Mouse (Mus musculus) thymus, postnatal 4 days (tissue): Measurements from ENCODE around the gene Pde7b.
A peak's percentile ranks its signal among the peaks of the same experiment; 100 is the strongest.

ENCODE experiments used
- DNase-seq: peaks from one replicate; pipeline ENCODE4 v3.0.0; 2021

Gene Pde7b

GRCm38 (mm10) chr10:20490775-20491174 is 234.1 kb downstream of the Pde7b start:
- DNase-seq: peak; percentile 51

GRCm38 (mm10) chr10:20490281-20490680 is 234.6 kb downstream of the Pde7b start:
- DNase-seq: no peak

GRCm38 (mm10) chr10:20486461-20487253 is 238.2 kb downstream of the Pde7b start:
- DNase-seq: no peak

GRCm38 (mm10) chr10:20485816-20486215 is 239.1 kb downstream of the Pde7b start:
- no peak for DNase-seq

GRCm38 (mm10) chr10:20479481-20479880 is 245.4 kb downstream of the Pde7b start:
- no peak for DNase-seq

- DNase-seq: no peak
Observed at GRCm38 (mm10) chr10:20478456-20478855, 246.4 kb downstream of the Pde7b start.

GRCm38 (mm10) chr10:20474831-20475230 is 250.0 kb downstream of the Pde7b start:
- DNase-seq: no peak

GRCm38 (mm10) chr10:20474036-20474435 is 250.8 kb downstream of the Pde7b start:
- DNase-seq: no peak

GRCm38 (mm10) chr10:20473505-20473904 is 251.4 kb downstream of the Pde7b start:
- DNase-seq: no peak

- DNase-seq: no peak
Observed at GRCm38 (mm10) chr10:20472007-20472406, 252.9 kb downstream of the Pde7b start.

- DNase-seq: no peak
Observed at GRCm38 (mm10) chr10:20464631-20465030, 260.2 kb downstream of the Pde7b start.

- no peak for DNase-seq
Observed at GRCm38 (mm10) chr10:20463941-20464340, 260.9 kb downstream of the Pde7b start.

- DNase-seq: no peak
Observed at GRCm38 (mm10) chr10:20462596-20462995, 262.3 kb downstream of the Pde7b start.

GRCm38 (mm10) chr10:20459657-20460350 is 265.1 kb downstream of the Pde7b start:
- DNase-seq: no peak

GRCm38 (mm10) chr10:20459160-20459559 is 265.7 kb downstream of the Pde7b start:
- DNase-seq: no peak

GRCm38 (mm10) chr10:20454387-20455065 is 270.4 kb downstream of the Pde7b start:
- no peak for DNase-seq

- DNase-seq: no peak
Observed at GRCm38 (mm10) chr10:20437428-20437827, 287.4 kb downstream of the Pde7b start.

- no peak for DNase-seq
Observed at GRCm38 (mm10) chr10:20437021-20437420, 287.9 kb downstream of the Pde7b start.

GRCm38 (mm10) chr10:20435913-20436312 is 289.0 kb downstream of the Pde7b start:
- no peak for DNase-seq

GRCm38 (mm10) chr10:20431336-20431735 is 293.5 kb downstream of the Pde7b start:
- no peak for DNase-seq

- DNase-seq: no peak
Observed at GRCm38 (mm10) chr10:20421299-20421883, 303.5 kb downstream of the Pde7b start.

GRCm38 (mm10) chr10:20420296-20420695 is 304.6 kb downstream of the Pde7b start:
- no peak for DNase-seq

GRCm38 (mm10) chr10:20418856-20419219 is 306.0 kb downstream of the Pde7b start:
- DNase-seq: no peak
